Mouse (Mus musculus): ENCODE data around the gene Il33. TPM values are rescaled to one million over a fixed set of nuclear protein-coding genes. Genes with fewer than 3 reads are reported as not detected.
"Not testable (repeated sequence)": the region's sequence is repeated elsewhere in the genome, so short reads cannot be mapped to it uniquely, and the experiment has no call there.

Gene Il33
- polyA plus RNA-seq, 1 experiment from 2014 or later = 1.0 TPM

DNA sequence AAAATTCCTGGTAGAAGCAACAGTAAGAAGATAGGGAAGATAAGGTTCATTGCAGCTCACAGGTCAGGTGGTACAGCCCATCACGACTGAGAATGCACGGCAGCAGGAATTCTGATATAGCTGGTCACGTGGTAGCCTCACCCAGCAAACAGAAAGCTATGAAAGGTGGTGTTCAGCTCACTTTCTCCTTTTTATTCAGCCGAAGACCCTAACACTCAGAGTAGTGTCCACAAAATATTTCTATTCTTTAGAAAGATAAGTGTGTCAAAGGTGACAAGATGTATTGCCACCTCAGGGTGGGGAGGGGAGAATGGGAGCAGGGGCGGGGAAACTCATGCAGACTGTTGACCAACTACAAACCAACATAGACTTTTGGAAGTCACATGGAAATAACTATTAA, 19.5 kb downstream of the Il33 start:
- H3K27ac ChIP-seq = no peak overlapping the region
- H3K27me3 ChIP-seq (replicated peaks) = no peaks in the 10 kb centered on the region
- ATAC-seq (ENCODE audit: low FRiP score, low read depth) = no peak
- 89% methylated on average over 5 of the region's 5 CpGs for WGBS
- H3K9me3 ChIP-seq = no peaks in the 10 kb centered on the region
- no peak overlapping the region for H3K4me2 ChIP-seq (replicated peaks)
- H3K36me3 ChIP-seq = no peaks in the 10 kb centered on the region
- no peak overlapping the region for H3K9ac ChIP-seq
- H3K4me3 ChIP-seq = no peak overlapping the region
- H3K4me1 ChIP-seq = peaks cover 7% of the 10 kb centered on the region

GRCm38 (mm10) chr19:29944935-29945334, 20.0 kb downstream of the Il33 start:
- WGBS = 87% methylated on average over 4 of the region's 4 CpGs
- not testable (repeated sequence) for H3K9ac ChIP-seq

DNA sequence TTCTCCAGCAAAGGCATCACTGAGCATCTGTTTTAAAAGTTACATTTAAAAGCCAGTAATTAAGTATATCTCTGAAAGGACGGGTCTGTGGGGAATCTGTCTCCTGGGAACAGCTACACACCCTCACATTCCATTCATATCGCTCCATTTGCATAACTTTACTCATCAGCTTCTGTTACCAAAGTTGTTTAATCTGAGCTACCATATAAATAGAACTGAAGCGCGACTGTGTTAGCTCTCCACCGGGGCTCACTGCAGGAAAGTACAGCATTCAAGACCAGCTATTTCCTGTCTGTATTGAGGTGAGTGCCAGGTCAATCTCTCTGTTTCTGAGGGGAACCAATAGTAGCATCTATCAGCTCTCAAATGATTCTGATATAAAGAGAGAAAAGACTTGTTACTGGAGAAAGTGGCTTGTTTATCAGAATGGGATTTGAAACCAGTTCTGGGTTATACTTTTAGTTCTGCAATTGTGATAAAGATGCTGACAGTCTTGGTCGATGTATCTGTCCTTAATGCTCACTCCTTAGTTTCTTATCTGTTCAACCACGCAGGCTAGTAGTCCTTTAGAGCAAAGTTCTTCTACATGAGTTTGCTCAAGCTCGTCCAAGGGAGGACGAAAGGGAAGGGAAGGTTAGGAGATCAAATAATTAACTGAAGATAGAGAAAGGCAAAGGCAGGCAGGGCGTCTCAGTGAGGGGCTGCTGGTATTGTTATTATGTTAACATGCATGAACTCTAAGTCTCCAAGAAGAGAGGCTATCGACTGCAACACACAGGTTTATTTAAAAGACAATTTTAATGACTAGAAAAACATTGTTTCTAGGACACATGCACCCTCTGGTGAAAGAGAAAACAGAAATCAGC, 20.9 kb downstream of the Il33 start:
- Histone ChIP-seq H3K9me3 (no peaks in the 10 kb centered on the region), H3K4me2 (replicated peaks) (no peak overlapping the region), H3K9ac (no peak overlapping the region), H3K36me3 (no peaks in the 10 kb centered on the region), H3K4me1 (peaks cover 7% of the 10 kb centered on the region), H3K27me3 (replicated peaks) (no peaks in the 10 kb centered on the region), H3K4me3 (no peak overlapping the region), H3K27ac (no peak overlapping the region)
- 17% methylated on average over 11 of the region's 11 CpGs for WGBS
- no peak for ATAC-seq (ENCODE audit: low FRiP score, low read depth)

More at GRCm38 (mm10) chr19:29944935-29945334, 20.0 kb downstream of the Il33 start:
- not testable (repeated sequence) for H3K4me3 ChIP-seq; H3K4me1 ChIP-seq; H3K27me3 ChIP-seq (replicated peaks); ATAC-seq (ENCODE audit: low FRiP score, low read depth); H3K4me2 ChIP-seq (replicated peaks); H3K27ac ChIP-seq; H3K9me3 ChIP-seq; H3K36me3 ChIP-seq

DNA sequence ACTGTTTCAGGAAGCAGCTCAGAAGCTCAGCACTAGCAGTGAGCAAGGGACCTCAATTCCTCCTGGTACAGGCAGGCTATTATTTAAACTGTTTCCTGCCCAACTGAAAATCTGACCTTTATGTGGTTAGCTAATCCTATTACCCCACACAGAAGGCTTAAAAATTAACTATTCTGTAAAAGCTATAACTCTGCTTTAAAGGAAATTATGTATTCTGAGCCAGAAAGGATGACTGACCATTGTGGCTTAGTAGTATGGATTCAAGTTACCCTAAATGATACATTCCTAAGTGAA, 21.5 kb downstream of the Il33 start:
- Histone ChIP-seq H3K9me3 (no peaks in the 10 kb centered on the region), H3K9ac (no peak overlapping the region), H3K36me3 (no peaks in the 10 kb centered on the region), H3K4me3 (no peak overlapping the region), H3K27ac (no peak overlapping the region), H3K27me3 (replicated peaks) (no peaks in the 10 kb centered on the region), H3K4me1 (peaks cover 7% of the 10 kb centered on the region), H3K4me2 (replicated peaks) (no peak overlapping the region)
- no peak for ATAC-seq (ENCODE audit: low FRiP score, low read depth)

DNA sequence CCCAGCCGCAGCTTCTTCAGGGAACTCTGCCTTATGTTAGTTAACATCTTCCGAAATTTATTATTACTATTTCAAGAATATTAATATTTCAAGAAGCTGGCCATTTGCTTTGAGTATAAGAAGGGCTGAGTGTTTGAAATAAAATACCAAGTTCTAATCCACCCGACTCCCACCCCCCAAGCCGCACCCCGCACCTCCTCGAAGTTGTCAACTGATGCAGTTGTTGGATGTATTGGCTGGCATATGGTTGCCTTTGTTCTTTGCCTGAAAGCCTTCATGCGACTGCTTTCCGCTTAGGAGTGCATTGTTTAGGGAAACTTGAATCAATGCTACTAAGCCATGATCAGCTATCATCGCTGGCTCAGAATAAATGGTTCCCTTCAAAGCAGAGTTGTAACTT, 22.1 kb downstream of the Il33 start:
- no peak overlapping the region for H3K4me3 ChIP-seq
- H3K36me3 ChIP-seq = no peaks in the 10 kb centered on the region
- WGBS = 66% methylated on average over 9 of the region's 9 CpGs
- no peak overlapping the region for H3K4me2 ChIP-seq (replicated peaks)
- no peak overlapping the region for H3K27ac ChIP-seq
- no peaks in the 10 kb centered on the region for H3K9me3 ChIP-seq
- no peaks in the 10 kb centered on the region for H3K27me3 ChIP-seq (replicated peaks)
- no peak for ATAC-seq (ENCODE audit: low FRiP score, low read depth)
- peaks cover 7% of the 10 kb centered on the region for H3K4me1 ChIP-seq
- H3K9ac ChIP-seq = no peak overlapping the region

DNA sequence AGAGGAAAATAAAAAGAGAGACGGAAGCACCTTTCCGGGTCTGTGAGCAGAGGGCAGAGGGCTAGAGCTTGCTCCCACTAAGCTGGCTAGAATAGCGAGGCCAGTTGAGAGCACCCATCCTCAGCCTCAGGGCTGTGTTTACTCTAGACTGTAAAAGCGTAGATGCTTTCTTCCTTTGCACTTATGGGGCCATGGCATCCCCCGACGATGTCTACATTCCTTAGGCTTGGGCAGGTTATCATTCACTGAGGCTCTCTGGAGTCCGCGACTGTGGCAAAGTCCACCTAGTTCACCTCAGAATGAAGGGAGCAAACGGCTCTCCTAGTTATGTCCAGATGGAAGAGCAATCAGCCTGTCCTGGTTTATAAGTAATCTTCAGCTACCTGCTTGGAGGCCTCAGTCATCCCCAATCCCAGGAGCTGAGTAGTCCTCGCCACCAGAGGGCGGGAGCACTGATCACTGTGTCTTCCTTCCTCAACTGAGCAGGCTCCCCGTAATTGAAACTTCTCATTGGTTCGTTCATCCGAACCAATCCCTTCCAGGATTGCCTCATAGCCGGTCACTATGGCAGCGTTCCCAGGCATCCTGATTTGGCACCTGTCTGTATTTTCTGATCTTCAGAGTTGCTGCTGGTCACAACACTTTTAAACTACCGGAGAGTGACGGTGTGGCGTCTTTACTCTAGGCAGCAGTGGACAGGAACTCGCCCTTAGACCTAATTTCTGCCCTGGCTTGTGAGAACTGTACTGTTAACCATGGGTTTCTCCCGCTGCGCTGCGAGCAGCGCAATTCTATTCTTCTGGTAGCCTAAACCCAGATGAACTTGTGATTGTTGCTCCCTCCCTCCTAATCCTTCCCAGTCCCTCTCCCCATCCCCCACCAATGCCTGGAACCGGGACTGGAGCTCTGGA, 23.2 kb downstream of the Il33 start:
- Histone ChIP-seq H3K27ac (no peak overlapping the region), H3K27me3 (replicated peaks) (no peaks in the 10 kb centered on the region), H3K9ac (peak overlapping the region; percentile 29; the same call in 1 of the 2 replicates), H3K4me3 (peak overlapping the region; percentile 37), H3K9me3 (no peaks in the 10 kb centered on the region), H3K4me2 (replicated peaks) (peak overlapping the region; percentile 77), H3K36me3 (no peaks in the 10 kb centered on the region), H3K4me1 (peaks cover 7% of the 10 kb centered on the region)
- ATAC-seq (ENCODE audit: low FRiP score, low read depth) = peak; percentile 95
- whole genome bisulfite sequencing = 24% methylated on average over 25 of the region's 25 CpGs

GRCm38 (mm10) chr19:29952538-29952937, 27.6 kb downstream of the Il33 start:
- no peak overlapping the region for H3K9ac ChIP-seq
- H3K27me3 ChIP-seq (replicated peaks) = no peaks in the 10 kb centered on the region
- no peak overlapping the region for H3K4me3 ChIP-seq
- no peak overlapping the region for H3K4me2 ChIP-seq (replicated peaks)
- no peaks in the 10 kb centered on the region for H3K36me3 ChIP-seq
- no peak for ATAC-seq (ENCODE audit: low FRiP score, low read depth)
- peaks cover 7% of the 10 kb centered on the region for H3K4me1 ChIP-seq
- no peak overlapping the region for H3K27ac ChIP-seq
- H3K9me3 ChIP-seq = no peaks in the 10 kb centered on the region
- WGBS = 88% methylated on average over 5 of the region's 5 CpGs

GRCm38 (mm10) chr19:29953833-29954232, 28.9 kb downstream of the Il33 start:
- 93% methylated on average over 3 of the region's 3 CpGs for WGBS
- H3K36me3 ChIP-seq = no peaks in the 10 kb centered on the region
- no peak overlapping the region for H3K4me3 ChIP-seq
- H3K27ac ChIP-seq = no peak overlapping the region
- H3K4me2 ChIP-seq (replicated peaks) = no peak overlapping the region
- H3K4me1 ChIP-seq = peaks cover under 1% of the 10 kb centered on the region; the same call in 1 of the 2 replicates
- no peak for ATAC-seq (ENCODE audit: low FRiP score, low read depth)
- no peaks in the 10 kb centered on the region for H3K9me3 ChIP-seq
- no peak overlapping the region for H3K9ac ChIP-seq
- H3K27me3 ChIP-seq (replicated peaks) = no peaks in the 10 kb centered on the region

DNA sequence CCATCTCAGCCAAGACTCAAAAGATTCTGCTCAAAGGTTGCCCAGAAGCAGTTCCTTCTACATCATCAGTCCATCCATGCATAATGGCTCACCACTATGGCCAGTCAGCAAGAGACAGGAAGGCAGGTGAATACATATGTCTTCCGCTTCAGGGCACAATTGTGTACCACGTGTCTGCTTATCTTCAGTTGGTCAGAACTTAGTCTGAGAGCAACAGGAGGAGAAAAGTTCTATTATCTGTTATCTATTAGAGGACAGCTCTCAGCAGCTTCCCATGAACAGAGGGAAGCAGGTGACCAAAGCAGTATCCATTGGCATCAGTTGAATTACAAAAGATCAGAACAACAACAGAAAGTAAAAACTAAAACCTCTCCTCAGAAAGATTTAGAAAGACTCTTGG, 30.5 kb downstream of the Il33 start:
- ATAC-seq (ENCODE audit: low FRiP score, low read depth) = no peak
- H3K4me3 ChIP-seq = no peak overlapping the region
- no peaks in the 10 kb centered on the region for H3K9me3 ChIP-seq
- H3K27me3 ChIP-seq (replicated peaks) = no peaks in the 10 kb centered on the region
- WGBS = 86% methylated on average over 2 of the region's 2 CpGs
- H3K27ac ChIP-seq = no peak overlapping the region
- no peaks in the 10 kb centered on the region for H3K4me1 ChIP-seq
- no peak overlapping the region for H3K9ac ChIP-seq
- H3K36me3 ChIP-seq = no peaks in the 10 kb centered on the region
- no peak overlapping the region for H3K4me2 ChIP-seq (replicated peaks)

GRCm38 (mm10) chr19:29960906-29961305, 36.0 kb downstream of the Il33 start:
- no peak overlapping the region for H3K4me2 ChIP-seq (replicated peaks)
- H3K9ac ChIP-seq = no peak overlapping the region
- H3K27me3 ChIP-seq (replicated peaks) = no peaks in the 10 kb centered on the region
- no peaks in the 10 kb centered on the region for H3K4me1 ChIP-seq
- no peaks in the 10 kb centered on the region for H3K9me3 ChIP-seq
- 84% methylated on average over 4 of the region's 4 CpGs for WGBS
- no peak overlapping the region for H3K4me3 ChIP-seq
- no peak overlapping the region for H3K27ac ChIP-seq
- no peaks in the 10 kb centered on the region for H3K36me3 ChIP-seq
- ATAC-seq (ENCODE audit: low FRiP score, low read depth) = no peak

DNA sequence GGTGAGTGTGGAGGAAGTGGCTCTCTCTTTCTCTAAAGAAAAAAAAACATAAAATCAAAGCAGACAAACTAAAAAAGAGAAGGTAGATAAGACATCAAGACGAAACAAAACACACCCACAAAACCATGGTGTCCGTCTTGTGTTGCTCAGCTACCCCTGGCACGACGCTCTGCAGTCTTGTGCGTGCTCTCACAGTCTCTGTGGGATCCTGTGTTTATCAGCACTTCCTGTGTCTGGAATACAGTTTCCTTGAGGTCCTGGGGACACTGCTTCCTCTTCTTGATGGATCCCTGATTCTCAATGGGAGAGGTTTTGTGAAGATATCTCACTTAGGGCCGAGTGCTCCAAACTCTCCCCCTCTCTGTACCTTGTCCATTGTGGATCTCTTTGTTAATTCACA, 36.9 kb downstream of the Il33 start:
- H3K4me3 ChIP-seq = no peak overlapping the region
- WGBS = 87% methylated on average over 6 of the region's 6 CpGs
- no peaks in the 10 kb centered on the region for H3K36me3 ChIP-seq
- H3K4me2 ChIP-seq (replicated peaks) = no peak overlapping the region
- no peak for ATAC-seq (ENCODE audit: low FRiP score, low read depth)
- H3K9me3 ChIP-seq = 0 out of 2 replicates have a peak, but pooled peaks cover 4% of the 10 kb centered on the region
- H3K9ac ChIP-seq = no peak overlapping the region
- H3K27ac ChIP-seq = no peak overlapping the region
- H3K4me1 ChIP-seq = no peaks in the 10 kb centered on the region
- H3K27me3 ChIP-seq (replicated peaks) = no peaks in the 10 kb centered on the region

DNA sequence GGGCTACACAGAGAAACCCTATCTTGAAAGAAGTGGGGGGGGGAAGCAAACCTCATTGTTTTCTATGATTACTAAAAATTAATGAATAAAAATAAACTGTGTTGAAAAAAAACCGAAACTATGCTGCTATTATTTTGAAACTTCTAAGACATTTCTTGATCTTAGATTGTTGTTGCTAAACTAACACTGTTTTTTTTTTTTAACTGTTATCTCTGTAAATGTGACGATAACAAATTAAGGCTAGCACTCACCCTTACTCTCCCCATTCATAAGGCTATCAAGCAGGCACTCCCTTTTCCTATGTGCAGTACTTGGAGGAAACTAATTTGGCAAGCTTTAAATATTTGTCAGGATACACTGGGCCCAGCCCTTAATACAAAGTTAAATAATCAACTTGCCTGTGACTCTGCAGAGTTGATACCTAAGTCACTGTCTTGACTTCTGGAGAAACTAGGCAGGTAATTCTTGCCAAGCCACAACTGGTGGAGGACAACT, 38.7 kb downstream of the Il33 start:
- Histone ChIP-seq H3K4me3 (no peak overlapping the region), H3K27ac (no peak overlapping the region), H3K27me3 (replicated peaks) (no peaks in the 10 kb centered on the region), H3K36me3 (no peaks in the 10 kb centered on the region), H3K9me3 (0 out of 2 replicates have a peak, but pooled peaks cover 6% of the 10 kb centered on the region), H3K4me1 (no peaks in the 10 kb centered on the region), H3K4me2 (replicated peaks) (no peak overlapping the region), H3K9ac (no peak overlapping the region)
- WGBS = 87% methylated on average over 2 of the region's 2 CpGs
- ATAC-seq (ENCODE audit: low FRiP score, low read depth) = no peak

Measured in neural tube, embryonic 12.5 days (tissue).